Mouse (Mus musculus) T-helper 2 cell (primary cell): ENCODE results near the gene Nos1ap.

Experiments used
- in situ Hi-C: fragments of 300-600 bp; cut with MboI, MseI; formaldehyde crosslinking; loops from one replicate; pipeline ENCODE4 v1.15.1; 2025; ENCODE audit warnings: high pct_unique_total_duplicates

Nos1ap gene

DNA sequence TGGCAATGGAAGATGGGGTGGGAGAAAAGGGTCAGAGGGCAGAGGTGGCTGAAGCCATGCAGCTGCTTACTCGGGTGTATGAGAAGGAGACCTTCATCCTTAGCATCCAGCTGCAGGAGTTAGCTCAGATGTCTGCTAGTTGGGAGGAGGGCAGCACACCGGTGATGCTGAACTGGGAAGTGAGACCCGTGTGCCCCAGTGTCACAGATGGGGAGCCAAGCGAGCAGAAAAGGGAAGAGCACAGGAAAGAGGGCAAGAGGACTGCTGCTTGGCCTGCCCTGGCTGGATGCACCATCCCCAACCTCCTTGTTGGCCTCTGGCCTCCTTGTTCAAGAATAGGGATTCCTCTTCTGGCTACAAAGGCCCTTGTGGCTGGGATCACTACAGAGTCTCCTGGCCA, 290.2 kb downstream of the Nos1ap start:
- in situ Hi-C loops: no loop called here

DNA sequence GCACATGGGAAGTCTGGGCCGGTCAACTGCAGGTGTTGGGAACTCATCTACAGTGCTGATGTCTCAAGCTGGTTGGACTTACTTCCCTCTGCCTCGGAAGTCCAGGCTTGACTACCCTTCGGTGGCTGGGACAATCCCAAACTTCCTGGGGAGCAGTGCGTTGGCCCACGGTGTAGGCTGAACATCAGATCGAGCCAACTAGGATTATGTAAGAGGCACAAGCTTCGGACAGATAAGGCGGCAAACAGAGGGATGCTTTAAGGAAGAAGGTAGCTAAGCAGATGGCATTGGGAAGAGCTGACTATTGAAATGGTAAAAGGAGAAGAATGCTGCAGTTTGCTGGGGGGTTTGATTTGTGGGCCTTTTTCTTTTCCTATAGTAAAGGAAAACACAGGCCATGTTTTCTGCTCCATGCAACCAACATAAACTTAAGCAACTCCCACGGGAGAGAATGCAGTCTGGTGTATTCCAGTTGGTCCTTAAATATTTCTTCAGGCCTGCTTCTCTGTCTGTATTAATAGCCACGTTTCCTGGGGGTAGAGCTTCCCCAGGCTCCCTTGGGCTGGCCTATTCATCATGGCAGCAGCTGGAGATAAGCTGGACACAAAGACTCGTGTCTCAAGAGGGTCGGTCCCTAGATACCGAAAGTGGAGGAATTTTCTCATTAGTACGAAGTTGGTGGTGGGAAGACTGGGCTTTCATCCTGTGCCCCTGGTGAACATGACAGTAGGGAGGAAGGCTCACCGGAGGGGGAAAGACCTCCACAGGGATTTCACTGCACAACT, 294.7 kb downstream of the Nos1ap start:
- in situ Hi-C loops: no loop called here

DNA sequence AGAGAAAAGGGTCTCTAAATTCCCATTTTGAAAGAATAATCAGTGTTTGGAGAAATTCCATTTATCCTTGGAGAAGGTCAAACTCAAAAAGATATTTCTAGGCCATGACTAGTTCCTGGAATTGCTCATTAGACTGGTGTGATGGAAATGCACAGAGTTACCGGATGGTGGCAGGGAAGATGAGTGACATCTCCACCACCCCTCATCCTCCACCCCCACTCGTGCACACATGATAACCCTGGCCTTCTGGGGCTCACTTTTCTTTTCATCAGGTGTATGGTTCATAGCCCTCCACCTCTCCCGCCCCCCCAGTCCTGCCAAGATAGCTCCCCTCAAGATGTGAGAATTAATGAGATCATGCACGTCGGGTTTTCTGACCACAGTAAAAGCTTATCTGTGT, 296.4 kb downstream of the Nos1ap start:
- in situ Hi-C loops: no loop called here

DNA sequence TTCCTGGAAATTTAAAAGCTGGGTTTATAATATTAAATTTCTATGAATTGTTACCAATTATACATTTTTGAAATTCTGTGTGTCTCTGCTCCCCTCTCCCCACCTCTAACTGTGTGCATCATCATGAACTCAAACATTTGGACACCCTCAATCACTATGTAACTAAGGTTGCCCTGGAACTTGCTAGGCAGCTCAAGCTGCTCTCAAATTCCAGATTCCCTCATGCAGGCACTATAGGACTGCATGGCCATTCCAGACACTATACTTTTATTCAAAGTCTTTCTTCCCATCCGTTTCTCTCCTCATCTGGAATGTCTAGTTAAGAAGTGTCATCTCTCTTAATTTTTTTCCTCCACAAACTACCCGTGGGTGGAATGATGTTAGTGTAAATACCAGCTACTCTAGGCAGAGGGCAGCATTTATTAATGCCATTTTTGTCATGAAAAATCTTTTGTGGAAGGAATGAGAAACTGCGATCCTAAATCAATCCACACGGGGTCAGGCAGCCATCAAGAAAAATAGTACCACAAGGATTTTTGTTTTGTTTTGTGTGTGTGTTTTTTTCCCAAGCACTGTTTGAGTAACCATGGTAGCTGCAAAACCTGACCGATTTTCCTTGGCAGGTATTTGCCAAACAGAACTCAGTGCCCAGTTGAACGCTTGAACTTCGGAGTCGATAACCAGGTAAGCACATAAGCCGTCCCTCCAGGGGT, 297.3 kb downstream of the Nos1ap start:
- in situ Hi-C loops: no loop called here

DNA sequence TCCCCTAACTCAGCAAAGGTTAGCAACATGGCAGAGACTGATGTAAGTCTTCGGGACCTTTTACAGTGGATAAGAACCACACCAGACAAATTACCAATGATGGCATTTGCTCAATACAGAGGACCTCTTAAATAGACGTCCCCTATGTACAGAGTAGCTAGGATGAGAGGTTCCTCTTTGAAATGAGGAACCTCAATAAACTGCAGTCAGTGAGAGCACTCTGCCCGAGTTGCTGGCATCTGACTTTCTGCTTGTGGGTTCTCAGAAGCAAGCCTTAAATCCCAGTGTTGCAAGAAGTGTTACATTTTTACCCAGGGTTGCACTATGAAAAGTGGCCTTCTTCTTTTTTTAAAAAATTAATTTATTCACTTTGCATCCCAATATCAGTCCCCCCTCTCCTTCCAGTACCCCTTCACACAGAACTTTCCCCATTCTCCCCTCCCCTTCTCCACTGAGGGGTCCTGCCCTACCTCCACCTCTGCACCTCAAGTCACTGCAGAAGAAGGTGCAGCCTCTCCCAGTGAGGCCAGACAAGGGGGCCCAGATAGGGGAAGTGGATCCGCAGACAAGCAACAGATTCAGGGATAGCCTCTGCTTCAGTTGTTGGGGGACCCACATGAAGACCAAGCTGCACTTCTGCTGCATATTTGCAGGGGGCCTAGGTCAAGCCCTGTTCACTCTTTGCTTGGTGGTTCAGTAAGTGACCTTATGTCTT, 307.1 kb downstream of the Nos1ap start:
- in situ Hi-C loops: no loop called here

DNA sequence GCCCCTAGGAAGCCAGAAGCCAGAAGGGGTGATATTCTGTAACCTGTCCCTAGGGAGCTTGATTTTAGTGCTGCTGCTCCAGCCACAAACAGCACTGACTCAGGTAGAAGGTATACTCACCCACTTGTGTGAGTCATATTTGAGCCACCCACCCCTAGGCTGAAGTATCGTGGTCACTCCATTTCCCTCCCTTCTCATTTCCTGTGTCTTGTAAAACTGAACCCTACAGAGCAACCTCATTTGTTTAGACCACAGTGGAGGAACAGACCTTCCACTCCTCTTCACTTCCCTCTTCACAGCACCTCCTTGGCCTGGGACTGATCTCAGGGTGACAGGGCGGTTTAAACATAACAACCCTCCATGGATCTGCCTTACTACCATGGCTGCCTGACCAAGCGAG, 312.6 kb downstream of the Nos1ap start, which contains the start of gene Sh2d1b1:
Gene Sh2d1b1, plus strand, starts transcription at position 305 of the 400 bp plus-strand sequence.
- in situ Hi-C loops: no loop called here

DNA sequence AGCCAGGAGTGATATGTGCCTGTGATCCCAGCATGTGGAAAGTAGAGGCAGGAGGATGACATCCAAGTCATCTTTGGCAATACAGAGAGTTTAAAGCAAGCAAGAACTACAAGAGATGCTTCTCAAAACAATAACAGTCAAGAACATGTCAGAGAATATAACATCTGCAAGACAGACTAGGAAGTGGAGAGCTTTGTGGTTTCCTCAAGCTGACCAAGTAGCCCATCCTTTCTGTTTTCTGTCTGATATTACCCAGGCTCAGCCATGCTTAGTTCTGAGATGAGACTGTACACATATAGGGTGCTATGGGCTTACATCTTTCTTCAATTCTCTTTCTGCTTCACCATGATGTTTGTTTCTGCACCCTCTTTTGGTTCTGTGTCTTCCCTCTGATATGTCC, 316.4 kb downstream of the Nos1ap start:
- in situ Hi-C loops: no loop called here

DNA sequence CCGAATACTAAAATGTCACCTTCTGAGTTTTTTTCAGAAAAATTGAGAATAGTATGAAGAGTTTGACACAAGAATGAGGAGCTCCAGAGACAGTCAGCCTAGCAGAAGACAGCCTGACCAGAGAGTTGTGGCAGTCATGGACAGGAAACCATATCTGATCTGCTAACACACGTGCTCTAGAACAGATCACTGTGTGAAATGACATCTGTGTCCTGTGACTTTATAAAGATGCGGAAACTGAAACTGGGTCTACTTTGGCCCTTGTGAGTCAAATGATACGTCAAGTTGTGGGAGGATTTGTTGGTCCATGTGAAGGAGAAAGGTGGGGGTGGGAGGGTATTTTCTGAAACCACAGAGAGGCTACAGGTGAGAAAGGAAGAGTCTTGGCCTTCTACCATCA, 319.0 kb downstream of the Nos1ap start:
- in situ Hi-C loops: no loop called here

DNA sequence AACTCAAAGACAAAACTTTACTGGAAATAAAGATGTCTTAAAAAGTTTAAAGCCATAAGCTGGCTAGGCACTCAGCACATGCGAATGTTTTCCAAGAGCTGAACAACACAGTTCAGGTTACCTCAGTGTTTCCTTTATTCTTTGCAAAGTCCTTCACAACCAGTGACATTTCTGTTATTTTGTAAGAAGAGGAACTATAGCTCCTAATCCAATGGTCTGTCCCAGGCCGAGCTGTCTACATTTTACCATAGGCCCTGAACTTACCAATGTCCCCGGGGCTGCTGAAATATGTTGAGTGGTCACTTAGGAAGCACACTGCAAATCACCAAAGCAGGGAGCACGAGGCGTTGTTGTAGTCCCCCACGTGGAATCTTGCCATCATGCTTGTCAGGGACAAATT, 319.4 kb downstream of the Nos1ap start:
- in situ Hi-C loops: no loop called here

DNA sequence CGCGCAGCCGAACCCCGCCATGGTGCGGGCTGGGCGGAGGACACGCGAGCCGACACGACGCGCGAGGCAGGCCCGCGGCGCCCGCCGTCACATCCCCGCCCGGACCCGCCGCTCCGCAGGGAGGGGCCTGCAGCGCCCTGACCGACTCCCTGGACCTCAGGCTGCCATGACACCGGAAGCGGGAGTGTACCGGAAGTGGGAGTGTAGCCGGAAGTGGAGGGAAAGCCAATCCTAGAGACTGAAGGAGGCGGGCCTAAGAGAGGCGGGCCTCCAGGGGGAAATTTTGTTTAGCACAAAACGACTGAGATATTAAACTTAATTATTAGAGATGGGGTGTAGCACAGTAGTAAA, 334.1 kb downstream of the Nos1ap start:
- in situ Hi-C loops: no loop called here

DNA sequence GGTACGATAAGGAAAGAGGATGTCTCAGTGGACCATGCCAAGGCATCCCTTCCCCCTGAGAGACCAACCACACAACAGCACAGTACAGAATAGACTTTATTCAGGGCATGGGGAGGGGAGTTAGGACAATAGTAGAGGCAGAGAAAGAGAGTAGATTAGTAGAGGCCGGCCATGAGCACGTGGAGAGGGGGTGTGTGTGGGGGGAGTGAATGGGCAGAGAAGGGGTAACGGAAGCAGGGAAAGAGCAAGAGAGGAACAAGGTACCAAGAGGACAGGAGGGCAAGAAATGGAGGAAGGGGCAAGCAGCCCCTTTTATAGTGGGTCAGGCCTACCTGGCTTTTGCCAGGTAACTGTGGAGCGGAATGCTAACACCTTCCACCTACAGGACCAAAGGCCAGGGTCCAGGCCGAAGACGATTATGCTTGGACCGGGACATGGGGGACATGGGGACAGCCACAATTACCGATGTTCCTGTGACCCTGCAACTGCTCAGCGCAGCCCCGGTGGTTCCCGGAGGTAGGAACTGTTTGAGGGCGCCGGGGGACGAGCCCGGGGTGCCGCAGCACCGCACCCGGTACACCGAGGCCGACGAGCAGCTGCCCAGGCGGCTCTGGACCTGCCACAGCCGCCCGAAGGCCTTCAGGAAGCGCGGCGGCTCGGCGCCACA, 334.6 kb downstream of the Nos1ap start:
- in situ Hi-C loops: no loop called here
